Mouse (Mus musculus): Measurements from ENCODE around the gene Cryz. TPM values are rescaled to one million over a fixed set of nuclear protein-coding genes. Genes with fewer than 3 reads are reported as not detected.

Cryz gene
- polyA plus RNA-seq (2021; fragmentation: Nextera tagmentation), result 16.7 and 21.4 TPM in 2 replicates
- long read RNA-seq, experiment 1, transcript Cryz-208 (9 exons, 2,505 nt), result major isoform, 128 of 154 reads
- long read RNA-seq, experiment 1, partial matches to known transcripts, result 3 of 154 reads
- long read RNA-seq, experiment 1, other reads (novel, unspliced or antisense), result 23 of 154 reads
- long read RNA-seq, experiment 2, transcript Cryz-208 (9 exons, 2,505 nt), result major isoform, 20 of 38 reads
- long read RNA-seq, experiment 2, partial matches to known transcripts, result 10 of 38 reads
- long read RNA-seq, experiment 2, other reads (novel, unspliced or antisense), result 8 of 38 reads

GRCm38 (mm10) chr3:154596488-154596933 is at the start of gene Cryz:
Cryz (plus strand) TSS chr3:154596711.

GRCm38 (mm10) chr3:154596934-154597554 is 533 bp downstream of the Cryz start, which contains the start of gene Tyw3:
Tyw3 (minus strand) TSS chr3:154597104.

GRCm38 (mm10) chr3:154663545-154663944 is 67.0 kb downstream of the Cryz start, which contains the start of gene Erich3:
Erich3 (plus strand) TSS chr3:154663859.

Other genes starting within 250 kb of the Cryz start
- gene Tyw3, start 393 bp downstream of the Cryz start, polyA plus RNA-seq (2021; fragmentation: Nextera tagmentation), result 12.5 and 14.7 TPM in 2 replicates
- gene Erich3, start 67.1 kb downstream of the Cryz start, polyA plus RNA-seq (2021; fragmentation: Nextera tagmentation), result 2.1 and 2.3 TPM in 2 replicates